Mouse (Mus musculus): ENCODE results near the gene Retreg1.

Retreg1 gene

DNA sequence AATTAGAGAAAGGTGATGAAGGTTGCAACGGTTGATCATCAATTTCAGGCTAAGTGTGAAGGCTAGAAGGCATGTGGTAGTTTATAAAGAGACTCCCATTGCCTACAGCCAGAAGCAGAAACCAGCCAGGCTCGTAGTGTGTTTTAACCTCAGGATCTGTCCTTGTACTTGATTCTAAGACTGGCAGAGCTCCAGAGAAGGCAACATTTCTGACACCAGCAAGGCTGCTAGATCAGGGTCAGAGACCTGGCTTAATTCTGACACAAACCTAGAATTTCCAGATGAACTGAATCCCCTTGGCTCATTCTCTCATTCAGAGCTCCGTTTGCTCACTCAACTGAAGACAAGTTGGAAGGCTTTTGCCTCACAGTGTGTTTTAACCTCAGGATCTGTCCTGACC lies 165.6 kb downstream of the Retreg1 start:
- no peak for DNase-seq (ENCODE audit: low spot score)

DNA sequence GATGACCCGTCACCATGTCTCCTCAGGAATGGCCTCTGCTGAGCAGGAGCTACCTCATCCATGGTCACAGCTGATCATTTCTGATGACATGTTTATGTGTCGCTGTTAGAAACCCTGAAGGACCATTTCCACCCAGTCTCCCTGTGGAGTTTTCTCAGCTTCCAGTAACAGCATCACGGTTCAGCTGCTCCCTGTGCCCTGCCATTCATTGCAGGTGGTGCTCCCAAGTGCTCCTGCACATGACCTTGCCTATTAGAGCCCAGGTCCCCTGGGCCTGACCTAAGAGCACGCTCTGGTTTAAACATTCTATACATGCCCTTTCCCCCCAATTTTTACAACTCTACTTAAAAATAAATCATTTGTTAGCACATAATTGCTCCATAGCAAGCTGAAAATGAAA lies 169.9 kb downstream of the Retreg1 start:
- no peak for DNase-seq (ENCODE audit: low spot score)

GRCm38 (mm10) chr15:26015979-26016665 lies 173.1 kb downstream of the Retreg1 start:
- peak; percentile 44 for DNase-seq (ENCODE audit: low spot score)

GRCm38 (mm10) chr15:26021721-26022120 lies 178.7 kb downstream of the Retreg1 start:
- no peak for DNase-seq (ENCODE audit: low spot score)

DNA sequence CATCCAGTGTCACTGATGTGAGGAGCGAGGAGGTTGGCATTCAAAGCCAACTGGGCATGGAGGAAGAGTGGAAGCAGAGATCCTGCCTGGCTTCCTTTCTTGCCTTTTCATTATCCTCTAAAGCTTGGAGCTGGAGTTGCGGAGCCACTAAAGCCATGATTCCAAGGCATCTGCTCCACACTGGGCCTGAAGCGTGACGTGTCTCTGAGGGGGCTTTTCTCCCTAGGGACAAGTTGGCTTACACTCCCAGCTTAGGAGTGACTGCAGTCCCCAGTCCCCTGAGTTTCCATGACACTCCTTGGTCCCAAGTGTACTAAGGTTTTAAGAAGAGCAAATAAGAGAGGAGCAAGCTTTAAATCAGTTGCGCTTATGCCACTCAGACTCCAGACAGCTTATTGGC lies 179.7 kb downstream of the Retreg1 start:
- no peak for DNase-seq (ENCODE audit: low spot score)

All from spleen, adult 12 weeks (tissue).